Mouse (Mus musculus): Measurements from ENCODE around the gene Hnf4a. TPM values are rescaled to one million over a fixed set of nuclear protein-coding genes. Genes with fewer than 3 reads are reported as not detected.
"Not testable (repeated sequence)": the region's sequence is repeated elsewhere in the genome, so short reads cannot be mapped to it uniquely, and the experiment has no call there.

Gene Hnf4a
- total RNA-seq, 2 experiments from 2014 or later, result not detected

DNA sequence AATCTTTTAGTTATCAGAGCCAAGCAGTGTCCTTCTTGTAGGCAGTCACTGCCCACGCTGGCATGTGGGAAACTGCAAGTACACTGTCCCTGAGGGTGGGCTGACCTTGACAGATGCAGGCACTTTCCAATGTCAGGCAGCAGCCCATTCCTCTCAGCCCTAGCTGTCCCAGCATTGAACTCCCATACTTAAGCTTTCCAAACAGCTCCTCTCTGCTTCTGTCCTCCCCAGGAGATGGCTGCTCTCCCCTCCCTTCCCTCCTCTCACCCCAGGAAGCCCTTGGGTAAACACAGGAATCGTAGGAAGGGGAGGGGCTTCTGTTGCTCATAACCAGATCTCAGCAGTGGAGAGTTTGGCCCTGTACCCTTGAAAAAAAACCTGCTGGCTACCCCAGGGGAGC, 88.5 kb downstream of the Hnf4a start:
- DNase-seq, result peak; percentile 48

DNA sequence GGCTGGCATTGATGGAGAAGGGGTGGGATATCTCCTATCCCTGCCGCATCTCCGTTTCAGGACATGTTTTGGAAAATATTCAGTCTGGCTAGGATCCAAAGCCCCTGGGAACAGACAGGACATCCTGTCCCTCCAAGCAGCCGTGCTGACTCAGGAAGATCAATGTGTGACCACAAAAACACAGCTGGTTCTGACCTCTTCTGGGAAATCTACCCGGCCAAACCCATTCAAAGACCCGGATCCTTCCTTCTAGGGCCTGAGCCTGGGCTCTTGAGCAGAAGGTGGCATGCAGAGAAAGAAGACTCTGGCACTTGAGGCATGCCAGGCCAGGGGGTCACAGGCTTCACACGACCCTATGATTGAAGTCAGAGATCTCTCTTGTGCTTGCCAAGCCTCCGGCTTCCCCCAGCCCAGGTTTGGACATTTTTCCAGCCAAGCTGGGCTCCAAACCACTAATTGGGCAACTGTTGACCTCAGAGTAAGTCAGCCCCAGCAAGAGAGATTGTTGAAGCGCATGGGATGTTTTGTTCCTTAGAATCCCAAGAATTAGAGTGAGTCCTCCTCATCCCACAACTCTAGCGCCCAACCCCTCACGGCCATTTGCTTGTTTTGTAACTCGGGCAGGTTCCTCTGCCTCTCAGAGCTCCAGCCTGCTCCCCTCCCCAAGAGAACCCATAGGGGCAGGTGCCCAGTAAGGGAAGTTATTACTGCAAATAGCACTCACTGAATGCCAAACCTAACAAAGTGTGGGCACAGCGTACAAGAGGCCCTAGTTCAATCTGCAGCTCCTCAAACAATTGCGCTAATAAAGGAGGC, 89.7 kb downstream of the Hnf4a start:
- peak; percentile 82 for DNase-seq

DNA sequence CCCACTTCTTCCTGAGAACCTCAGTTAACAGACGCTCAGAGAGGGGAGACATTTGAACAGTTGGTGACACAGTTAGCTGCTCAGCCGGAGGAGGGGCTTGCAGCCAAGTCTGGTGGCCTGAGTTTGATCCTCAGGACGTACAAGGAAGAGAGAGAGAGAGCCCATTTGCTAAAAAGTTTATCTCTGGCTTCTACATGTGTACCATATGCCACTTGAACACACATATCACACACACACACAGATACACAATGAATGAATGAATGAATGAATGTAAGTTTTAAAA, 90.2 kb downstream of the Hnf4a start:
- no peak for DNase-seq

DNA sequence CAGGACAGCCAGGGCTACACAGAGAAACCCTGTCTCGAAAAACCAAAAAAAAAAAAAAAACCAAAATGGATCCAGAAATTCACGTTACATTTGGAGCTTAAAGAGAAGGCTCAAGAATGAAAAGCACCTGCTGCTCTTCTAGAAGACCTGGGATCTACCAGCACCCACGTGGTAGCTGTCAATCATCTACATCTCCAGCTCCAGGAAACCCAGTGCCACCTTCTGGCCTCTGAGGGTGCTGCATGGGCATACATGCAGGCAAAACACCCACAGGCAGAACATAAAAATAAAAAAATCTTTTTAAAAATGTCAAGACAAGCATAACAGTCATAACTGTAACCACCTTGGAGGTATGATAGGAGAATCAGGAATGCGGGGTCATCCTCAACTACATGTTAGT, 91.1 kb downstream of the Hnf4a start:
- no peak for DNase-seq

- DNase-seq, result peak; percentile 41
Measured at GRCm38 (mm10) chr2:163599226-163599625, 92.6 kb downstream of the Hnf4a start.

DNA sequence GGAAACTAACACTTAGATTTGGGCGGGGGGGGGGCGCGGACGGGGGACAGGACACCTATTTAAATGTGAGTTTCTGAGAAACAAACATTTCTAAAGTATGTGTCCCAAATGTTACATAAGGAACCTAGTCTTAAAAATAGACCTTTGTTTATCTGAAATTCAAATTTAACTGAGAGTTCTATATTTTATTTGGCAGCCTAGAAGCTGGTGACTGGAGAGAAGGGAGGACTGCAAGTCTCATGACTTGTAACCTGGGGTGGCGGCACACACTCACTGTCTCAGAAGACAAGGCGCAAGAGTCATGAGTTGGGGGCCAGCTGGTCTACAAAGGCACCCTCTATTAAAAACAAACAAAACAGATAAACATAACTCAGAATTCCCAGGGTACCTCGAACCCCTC, 94.5 kb downstream of the Hnf4a start:
- no peak for DNase-seq

- DNase-seq, result no peak
Measured at GRCm38 (mm10) chr2:163601712-163602100, 95.1 kb downstream of the Hnf4a start.

DNA sequence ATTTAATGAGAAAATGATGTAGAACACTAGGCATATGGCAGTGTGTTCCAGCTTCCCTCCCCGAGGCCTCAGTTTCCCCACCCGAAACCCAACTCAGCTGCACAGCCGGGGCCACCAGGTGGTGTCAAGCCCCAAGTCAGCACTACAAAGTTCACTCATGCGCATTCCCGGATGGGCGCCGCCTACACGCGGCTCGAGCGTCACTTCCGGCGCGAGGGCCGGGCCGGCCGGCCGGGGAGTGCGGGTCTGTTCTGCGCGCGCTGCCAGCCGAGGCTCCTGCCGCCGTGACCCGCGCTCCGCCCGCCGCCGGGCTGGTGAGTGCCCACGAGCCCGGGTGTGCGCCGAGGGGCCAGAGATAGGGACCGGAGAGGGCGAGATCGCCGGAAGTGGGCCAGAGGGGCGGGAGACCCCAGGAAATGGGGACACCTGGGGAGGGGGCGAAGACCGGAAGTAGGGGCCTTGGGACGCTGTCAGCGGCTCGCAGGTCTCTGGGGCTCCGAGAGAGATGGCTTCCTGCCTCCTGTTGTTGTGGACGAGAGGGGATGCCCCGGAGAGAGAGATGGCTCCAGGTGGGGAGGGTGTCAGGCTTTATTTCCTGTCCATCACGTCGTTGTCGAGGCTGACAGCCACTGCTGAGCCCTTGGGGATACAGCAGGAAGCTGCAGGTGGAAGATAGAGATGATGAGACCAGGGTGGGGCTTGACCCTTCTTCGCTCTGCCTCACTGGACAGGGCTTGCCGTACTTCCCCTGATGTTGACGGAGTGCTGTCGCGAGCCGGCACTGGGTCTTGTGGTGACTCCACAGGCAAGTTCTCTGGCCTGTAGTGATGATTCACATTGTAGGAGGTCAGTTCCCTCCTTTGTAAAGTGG, 95.7 kb downstream of the Hnf4a start, which contains the start of gene Ttpal:
Gene Ttpal, plus strand, starts transcription at position 214 of the 871 bp plus-strand sequence.
- DNase-seq, result peak; percentile 82

GRCm38 (mm10) chr2:163606161-163606560, 99.6 kb downstream of the Hnf4a start:
- DNase-seq, result no peak

DNA sequence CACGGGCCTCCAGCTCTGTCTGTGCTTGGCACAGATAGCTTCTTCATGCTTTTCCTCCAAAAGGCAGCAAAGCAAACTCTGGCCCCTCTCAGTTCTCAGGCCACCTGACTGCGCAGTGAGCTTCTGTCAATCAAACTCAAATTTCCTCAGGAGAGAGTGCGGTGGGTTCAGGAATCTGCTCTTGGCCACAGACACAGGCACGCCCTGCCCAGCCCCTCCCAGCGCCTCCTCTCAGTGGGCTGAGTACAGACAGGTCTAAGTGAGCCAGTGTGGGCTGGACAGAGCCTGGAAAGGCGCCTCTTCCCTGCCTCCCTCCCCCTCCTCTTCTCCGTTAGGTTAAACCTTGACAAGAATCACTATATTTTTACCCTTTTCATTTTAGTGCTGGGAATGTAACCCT, 101.4 kb downstream of the Hnf4a start:
- DNase-seq, result no peak

- DNase-seq, result no peak
Measured at GRCm38 (mm10) chr2:163609281-163609975, 102.8 kb downstream of the Hnf4a start.

DNA sequence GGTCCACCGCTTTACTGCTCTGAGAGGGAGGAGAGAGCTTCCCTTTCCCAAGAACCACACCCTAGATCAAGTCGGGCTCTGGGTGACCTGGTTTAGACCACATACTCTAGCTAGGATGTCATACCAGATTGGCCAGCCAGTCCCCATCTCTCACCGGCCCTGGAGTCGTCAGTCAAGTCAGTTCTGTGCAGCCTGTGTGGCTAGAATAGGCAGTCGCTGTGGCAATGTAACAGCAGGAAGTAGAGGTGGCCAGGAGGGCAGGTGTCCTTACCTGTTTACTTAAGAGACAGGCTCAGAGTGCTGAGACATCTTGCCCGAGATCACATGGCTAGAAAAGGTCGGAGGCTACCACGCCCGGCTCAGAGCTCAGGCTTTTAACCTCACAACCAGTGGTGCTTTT, 104.6 kb downstream of the Hnf4a start:
- no peak for DNase-seq

DNA sequence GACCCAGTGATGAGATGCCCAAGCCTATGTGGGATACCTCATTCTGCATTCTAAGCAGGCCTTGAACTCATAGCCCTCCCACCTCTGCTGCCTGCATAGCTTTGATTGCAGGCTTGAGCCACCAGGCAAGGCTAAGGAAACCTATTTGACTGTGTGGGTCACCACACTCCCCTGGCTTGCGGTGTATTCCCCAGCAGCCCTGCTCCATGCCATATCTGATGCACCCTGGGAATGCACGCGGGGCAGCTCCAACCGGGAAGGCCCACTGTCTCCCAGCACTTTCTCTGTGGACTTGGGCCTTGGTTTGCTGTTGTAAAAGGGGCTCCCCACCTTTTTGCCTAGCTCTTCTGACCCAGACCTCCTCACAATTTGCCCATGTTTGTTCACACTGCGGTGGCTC, 106.6 kb downstream of the Hnf4a start:
- no peak for DNase-seq

- no peak for DNase-seq
Measured at GRCm38 (mm10) chr2:163613990-163614389, 107.4 kb downstream of the Hnf4a start.

GRCm38 (mm10) chr2:163615401-163615800, 108.8 kb downstream of the Hnf4a start:
- DNase-seq, result no peak

DNA sequence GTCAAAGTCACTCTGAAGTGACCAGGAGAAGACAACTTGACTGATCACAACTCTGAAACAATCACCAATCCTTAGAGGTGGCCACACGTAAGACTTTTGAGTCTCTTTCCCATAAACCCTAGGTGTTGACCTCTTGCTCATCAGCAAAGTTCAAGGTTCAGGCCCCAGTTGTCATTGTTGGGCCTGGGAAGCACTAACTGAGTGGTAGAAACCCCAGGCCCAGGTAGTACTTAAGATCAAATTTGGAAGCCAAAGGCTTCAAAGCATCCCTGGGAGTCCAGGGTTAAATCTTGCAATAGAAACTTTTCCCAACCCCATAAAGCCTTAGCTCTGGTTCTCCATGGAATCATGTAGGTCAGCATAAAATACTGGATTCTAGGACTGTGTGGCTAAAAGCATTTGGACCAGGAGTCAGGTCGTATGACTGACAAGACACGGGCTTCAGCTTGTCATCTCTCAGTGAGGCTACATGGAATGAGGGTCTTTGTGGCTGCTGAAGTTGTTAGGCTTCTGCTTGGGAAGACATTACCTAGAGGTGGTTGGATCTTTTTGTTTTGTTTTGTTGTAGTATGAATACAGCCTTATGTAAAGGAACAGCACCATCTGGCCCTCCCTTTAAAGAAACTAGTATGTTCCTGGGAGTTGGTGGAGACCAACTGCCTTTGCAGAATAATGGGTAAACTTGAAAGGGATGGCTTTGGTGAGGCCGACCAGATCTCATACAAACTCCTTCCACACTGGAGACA, 109.5 kb downstream of the Hnf4a start:
- DNase-seq, result no peak

DNA sequence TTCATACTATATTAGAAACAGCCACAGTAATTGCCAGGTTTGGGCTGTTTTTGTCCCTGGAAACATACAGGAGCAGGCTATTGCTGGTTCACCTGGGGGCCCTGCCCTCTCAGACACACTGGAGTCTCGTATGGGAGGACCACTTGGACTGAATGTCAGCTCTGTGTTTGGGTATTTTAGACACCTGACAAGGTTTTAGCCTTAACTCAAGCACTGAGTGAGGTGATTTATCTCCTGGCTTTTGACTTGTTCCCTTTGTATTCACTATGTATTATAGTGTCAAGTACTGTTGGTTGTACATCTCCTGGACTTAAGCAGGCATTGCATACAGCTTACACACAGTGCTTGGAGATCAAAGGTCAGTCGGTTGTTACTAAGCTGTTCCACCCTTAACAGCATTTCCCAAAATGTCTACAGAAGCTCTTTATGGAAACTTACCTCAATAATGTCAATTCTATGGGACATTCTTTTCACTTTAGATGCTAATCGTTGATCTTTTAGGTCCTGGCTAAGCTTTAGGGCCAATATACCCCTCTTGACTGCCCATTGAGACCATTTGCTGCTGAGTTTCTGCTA, 110.1 kb downstream of the Hnf4a start:
- no peak for DNase-seq

DNA sequence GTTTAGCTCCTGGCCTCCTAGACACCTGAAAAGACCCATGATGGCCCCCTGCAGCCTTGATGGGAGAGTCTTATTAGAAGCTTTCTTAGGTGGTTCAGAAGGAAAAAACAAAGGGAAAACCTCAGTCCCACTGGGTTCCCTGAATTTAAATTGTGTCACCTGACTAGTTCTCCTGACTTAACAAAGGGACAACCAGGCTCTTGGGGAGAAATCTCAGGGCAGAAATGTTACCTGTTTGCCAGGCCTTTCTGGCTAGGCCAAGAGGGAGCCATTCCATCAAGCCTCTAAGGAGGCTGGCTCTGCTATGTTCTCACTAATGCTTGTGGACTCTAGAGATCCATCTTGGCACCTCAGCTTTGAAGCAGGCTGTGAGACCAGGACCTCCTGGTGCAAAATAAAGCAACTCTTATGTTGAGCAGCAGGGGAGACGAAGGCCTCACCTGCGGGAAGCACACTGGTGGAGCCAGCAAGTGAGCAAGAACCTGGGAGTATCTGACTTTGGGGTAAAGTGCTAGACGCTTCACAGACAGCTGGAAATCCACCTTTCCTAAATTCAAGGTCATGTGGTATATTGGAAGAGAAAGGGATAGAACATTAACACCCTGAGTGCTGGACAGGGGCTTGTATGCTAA, 110.7 kb downstream of the Hnf4a start:
- DNase-seq, result no peak

GRCm38 (mm10) chr2:163617874-163618273, 111.3 kb downstream of the Hnf4a start:
- no peak for DNase-seq

- DNase-seq, result no peak
Measured at GRCm38 (mm10) chr2:163620451-163620850, 113.8 kb downstream of the Hnf4a start.

DNA sequence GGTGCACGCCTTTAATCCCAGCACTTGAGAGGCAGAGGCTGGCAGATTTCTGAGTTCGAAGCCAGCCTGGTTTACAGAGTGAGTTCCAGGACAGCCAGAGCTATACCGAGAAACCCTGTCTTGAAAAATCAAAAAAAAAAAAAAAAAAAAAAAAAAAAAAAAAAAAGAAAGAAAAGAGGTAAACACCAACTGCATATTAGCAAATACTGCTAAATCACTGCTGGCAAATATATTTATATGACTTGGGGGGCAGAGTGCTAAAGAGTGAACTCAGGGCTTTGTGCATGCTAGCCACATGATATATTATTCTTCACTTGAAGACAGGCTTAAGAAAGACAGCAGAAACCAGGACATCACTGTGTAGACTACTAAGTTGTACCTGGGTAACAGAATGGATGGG, 114.8 kb downstream of the Hnf4a start:
- DNase-seq, result not testable (repeated sequence)

Measured in gastrocnemius, postnatal 25 days (tissue).